Mouse (Mus musculus) CD8-positive naive resting alpha-beta T cell, adult 2 months (primary cell): ENCODE data around the gene Klhl3.
A peak's percentile ranks its signal among the peaks of the same experiment; 100 is the strongest.

Source experiments
- DNase-seq, 2 experiments: peaks; one replicate each; pipeline ENCODE4 v3.0.0; 2022; ENCODE audit warnings: low read depth in 2 of 2, low spot score in 2 of 2

Gene Klhl3

DNA sequence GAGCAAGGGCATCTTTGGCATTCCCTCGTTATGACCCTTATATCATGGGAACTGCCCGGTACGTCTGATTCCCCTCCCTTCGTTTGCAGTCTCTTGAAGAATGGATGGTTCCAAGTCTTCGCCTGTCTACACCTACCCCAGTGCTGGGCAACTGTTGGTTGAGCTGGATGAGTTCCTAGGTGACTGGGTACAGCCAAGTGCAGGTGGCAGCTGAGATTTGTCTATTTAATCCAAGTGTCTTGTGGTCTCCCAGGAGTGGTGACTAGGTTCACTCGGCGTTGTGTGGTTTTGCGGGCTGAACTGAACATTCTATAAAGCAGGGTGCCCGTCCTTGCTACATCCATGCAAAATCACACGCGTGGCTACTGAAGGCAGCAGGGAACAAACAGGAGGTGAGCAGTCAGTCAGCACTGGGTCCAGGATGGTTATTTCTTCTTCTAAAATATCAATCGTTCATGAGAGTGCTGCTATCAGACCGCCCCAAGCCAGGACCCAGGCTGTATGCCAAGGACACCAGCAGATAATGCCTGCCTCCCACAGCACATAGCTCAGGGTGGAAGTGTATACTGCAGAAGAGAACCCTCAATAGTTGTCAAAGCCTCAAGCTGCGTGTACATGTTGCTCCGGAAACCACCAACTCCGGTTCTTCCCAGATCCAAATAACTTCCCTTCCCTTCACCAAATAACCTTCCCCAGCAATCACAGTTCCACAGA is 87.5 kb downstream of the Klhl3 start:
- DNase-seq: no peak

DNA sequence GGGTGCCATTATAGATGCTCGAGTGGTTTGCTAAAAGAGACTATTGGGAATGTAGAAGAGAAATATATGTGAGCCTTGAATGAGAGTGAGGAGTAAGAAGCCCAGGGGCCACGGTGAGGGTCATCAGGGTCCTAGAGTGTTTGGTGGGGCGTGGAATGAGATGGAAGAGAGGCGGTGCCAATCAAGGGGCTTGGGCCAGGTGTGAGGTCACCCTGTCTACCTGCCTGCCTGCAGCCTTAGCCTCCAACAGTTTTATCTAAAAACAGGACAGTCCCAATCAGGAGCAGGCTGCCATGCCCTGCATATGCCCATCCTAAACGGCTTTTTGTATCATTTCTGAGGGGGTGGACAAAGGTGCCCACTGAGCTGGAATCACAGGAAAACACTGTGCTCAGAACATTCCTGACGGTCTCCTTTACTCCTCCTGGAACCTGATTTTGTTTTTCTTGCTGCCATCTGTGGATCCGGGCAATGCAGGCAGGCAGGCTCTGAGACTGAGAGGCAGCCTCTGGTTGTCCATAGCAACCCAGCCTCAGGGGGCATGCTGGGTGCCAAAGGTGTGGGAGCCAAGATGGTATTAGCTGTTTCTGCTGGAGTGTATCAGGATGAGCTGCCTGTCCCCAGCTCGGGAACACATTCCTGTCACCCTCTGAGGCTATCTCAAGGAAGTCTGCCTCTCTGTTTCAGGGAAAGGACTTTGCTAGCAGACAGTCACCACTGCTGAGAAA is 89.5 kb downstream of the Klhl3 start:
- no peak for DNase-seq

DNA sequence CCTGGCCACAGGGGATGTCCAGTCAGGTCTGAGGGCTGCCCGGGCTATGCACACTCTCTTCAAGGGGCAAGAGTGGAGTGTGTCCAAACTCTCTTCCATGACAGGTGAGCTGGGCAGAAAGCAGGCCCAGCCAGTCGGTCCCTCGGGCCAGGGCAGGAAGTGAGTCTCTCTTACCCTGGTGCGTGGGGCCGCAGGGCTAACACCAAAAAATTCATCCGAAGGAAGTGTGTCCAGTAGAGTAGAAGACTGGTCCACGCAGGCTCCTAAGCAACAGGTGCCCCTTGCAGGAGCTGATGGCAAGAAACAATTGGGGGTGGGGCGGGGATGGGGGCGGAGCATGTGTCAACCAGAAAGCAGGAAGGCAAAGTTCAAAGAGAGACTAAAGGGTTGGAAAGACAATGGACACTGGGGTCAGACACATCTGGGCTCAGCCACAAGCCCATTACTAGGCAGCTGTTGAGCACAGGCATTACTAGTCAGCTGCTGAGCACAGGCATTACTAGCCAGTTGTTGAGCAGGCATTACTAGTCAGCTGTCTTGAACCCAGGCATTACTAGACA is 90.3 kb downstream of the Klhl3 start:
- DNase-seq: no peak

DNA sequence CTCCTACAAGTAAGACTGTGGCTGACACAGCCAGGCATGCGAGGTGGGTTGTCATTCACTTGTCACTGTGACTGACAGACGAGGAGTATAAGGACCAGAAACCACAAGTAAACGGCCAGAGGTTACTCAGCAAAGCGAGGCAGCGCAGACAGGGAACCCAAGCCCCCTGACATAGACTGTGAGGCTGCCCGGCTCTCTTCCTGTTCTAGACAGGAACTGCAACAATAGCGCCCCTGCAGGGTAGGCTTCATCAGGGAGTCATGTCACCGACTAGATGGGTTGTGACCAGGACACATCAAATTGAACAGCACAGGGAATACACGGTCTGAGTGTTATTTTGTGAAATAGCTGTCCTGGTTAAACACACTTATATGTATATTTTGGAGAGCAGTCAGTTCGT is 93.0 kb downstream of the Klhl3 start:
- DNase-seq: peak; percentile 2 to 8

DNA sequence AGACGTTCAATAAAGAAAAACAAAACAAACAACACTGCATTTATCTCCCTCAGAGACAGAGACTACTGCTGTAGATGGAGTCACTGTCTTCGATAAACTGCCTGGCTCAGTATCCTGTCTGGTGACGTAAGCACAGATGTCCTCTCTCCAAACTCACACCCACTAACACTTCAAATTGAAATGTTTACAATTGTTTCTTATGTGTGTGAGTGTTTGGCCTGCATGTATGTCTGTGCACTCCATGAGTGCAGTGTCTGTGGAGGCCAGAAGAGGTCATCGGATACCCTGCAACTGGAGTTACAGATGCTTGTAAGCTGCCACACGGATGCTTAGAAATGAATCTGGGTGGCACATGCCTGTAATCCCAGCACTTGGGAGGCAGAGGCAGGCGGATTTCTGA is 96.1 kb downstream of the Klhl3 start:
- DNase-seq: no peak

DNA sequence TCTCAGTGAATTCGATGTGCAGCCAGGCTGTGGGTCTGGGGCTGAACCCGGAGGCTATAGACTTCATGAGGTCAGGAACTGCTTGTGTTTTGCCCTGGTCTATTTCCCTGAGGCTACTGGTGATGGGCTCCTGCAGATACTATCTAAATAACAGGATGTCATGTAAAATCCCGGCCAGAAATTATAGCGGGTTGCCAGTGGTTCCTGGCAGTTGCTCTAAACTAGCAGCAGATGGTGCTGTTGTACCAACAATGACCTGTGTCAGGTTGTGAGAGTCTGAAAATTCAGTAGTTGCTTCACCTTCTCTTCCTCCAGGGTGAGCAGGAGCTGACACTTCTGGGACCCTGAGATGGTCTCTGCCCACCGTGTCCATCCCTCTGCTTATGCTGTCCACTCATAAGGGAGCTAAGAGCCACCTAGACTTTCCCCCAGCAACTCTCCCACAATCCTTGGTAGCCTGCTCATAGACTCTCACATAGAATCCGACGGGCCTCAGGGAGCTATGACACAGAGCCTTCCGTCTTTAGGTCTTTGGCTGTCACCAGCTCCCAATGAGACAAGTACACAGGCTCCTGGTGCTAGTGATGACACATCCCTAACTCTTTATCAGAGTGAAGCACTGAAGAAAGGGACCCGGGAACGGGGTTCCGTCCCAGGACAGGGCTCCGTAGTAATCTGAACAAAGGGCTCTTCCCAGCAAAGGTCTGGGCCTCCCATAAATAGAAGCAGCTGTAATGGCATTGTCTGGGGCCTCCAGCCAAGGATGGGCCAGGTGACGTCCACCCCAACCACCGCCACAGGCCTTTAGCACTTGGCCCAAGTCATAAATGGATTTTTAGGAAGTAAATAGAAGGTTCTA is 101.1 kb downstream of the Klhl3 start:
- peak; percentile 27 to 52 for DNase-seq

DNA sequence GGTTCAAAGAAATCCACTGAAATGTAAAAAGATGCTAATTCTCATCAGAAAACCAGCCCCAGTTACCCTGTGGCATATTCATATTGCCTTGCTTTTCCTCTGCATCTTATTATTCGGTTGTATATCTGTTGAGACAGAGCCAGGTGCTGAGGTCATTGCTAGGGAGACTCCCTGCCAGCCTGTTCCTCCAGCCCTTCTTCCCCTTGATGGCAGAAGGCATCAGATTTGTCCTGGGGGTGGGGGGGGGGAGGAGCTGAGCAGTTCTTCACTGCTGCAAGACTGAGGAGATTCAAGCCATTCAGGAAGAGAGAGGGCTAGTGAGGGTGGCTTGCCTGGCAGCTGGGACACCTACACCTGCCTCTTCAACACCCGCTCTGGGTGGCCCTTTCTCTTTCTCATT is 101.9 kb downstream of the Klhl3 start:
- DNase-seq: no peak

DNA sequence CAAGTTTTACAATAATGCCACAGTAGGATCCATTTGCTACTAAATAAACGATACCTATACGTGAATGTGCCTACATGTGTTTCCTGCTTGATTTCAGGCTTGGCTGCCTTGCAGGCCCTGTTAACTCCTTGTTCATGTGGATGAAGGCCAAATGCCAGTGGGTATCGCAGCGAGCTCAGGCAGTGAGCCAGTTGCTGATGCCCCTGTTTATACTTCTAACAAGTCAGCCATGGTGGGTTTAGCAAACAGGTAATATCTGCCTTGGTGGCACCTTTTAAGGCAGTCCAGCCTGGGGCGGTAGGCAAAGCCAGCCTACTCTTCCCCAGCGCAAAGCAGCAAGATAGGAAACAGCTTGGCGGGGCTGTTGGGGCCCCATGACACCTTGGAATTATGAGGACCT is 103.0 kb downstream of the Klhl3 start:
- no peak for DNase-seq

DNA sequence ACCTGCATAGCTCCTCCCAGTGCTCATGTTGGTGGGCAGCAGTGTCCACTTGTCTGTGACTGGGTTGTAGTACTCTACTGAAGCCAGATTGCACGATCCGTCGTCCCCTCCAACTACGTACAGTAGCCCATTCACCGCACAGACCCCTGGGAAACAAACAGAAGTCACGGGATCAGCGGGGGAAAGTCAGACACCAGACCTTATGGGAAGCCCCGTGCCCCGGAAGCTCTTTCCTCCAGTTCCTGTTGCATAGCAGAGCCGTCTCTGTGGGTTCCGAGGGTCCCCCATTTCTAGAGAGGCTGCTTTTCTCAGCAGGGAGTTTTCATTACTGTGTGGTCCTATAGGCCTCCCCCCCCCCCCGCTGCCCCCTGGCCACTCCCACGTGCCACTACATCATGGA is 104.1 kb downstream of the Klhl3 start:
- no peak for DNase-seq

DNA sequence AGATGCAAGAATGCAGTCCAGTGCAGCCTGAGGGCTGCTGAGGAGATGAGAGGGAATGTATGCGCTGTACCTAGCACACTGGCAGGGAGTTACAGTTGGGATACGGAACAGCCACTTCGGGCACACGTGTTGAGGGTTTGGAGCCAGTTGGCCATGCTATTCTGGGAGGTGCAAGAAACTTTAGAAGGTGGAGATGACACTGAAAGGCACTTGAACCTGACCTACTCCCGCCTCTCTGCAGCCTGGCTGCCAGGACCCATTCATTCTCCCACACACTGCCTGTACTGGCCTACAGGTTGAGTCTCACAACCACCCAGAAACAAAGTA is 105.4 kb downstream of the Klhl3 start:
- DNase-seq: no peak

DNA sequence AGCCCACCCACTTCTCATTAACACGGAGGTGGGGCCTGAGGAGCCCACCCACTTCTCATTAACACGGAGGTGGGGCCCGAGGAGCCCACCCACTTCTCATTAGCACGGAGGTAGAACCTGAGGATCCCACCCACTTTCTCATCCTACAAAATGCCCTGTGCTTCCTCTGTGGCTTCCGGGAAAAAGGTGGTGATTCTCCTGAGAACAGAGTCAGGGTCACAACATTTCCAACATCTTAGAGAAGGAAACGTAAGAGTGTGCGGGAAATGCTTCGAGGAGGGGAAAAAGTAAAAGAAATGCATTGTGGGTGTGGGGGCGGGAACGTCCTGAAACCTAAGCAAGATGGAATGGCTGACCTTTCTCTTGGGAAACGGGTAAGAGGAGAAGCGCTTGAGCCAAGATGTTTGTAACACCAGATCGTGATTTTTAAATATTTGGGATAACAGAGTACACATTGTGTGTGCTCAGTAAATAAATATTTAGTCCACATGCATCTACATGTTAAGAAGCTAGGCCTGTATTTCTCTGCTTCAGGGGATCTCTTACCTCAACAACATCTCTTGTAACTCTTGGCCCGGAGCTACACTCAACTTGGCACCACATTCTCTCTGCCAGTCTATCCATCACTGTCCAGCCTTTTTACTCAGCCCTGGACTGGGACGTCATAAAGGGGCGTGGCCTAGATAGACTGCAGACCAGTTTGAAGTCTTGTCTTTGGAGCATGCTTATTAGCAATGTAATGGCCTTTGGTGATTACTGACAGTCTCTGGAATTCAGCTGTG is 105.9 kb downstream of the Klhl3 start:
- DNase-seq: no peak

DNA sequence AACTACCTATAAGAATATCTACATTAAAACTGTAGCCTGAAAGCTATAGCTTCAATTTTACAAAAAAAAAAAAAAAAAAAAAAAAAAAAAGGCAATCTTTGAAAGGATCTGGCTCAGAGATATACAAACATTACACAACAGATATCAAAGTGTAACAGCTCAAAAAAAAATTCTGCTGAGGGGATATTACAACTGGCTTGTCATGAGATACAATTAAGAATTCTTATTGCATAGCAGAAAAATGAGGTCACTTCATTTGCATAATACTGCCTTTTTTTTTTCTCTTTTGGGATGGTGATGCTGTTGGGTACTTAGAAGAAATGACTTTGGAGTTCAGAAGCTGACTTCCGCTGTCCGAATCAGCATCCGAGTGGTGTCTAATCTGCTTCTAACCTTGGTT is 111.6 kb downstream of the Klhl3 start:
- DNase-seq: no peak

DNA sequence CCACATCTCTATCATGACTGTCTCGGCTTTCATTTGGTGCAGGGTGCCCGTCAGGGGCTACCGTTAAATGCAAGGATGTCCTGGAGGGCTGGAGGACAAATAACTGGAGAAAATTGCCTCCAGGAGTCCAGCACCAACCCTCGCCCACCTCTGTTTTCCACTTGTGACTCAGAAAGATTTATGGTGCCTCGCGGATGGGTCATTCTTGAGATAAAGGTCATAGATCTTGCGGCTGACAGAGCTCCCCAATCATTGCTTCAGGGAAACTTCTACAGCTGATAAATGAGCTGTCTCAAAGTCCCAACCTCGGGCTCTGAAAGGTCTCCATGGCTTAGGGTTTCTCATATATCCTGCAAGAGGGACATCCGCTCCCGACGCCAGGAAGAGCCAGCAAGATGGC is 116.9 kb downstream of the Klhl3 start:
- no peak for DNase-seq

DNA sequence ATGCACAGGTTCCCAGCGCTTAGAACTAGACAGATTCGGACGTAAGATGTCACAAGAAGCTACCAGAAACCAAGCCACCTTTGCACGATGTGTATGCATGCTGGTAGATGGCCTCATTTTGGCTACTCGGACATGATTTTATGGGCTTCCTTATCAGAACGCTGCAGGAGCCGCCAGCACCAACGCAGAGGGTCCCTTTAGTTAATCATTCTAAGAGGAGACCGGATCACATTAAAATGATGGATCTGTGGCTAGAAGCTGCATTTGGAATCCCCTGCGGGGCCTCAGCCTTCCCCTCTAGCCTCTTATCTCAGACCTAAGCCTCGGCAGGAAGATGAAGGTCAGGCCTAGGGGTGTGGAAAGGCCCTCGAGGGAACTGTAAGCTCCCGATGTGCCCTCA is 117.5 kb downstream of the Klhl3 start:
- DNase-seq: no peak

DNA sequence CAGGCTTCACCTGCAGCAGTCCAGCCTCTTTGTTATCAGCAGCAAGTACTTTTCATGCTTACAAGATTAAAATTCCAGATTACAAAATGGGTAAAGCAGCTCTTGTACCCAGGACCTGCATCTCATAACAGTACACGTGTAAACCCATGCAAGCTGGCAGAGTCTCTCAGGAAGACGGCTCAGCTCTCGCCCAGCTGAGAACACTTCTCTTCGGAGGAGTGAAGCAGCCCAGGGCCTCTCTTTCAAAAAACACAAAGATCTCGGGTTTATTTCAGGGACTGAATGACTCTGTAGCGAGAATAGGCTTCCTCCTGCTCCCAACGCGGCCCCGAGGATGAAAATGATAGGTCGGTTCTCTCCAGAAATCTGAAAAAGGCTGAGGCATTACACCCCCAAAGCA is 128.8 kb downstream of the Klhl3 start:
- no peak for DNase-seq

DNA sequence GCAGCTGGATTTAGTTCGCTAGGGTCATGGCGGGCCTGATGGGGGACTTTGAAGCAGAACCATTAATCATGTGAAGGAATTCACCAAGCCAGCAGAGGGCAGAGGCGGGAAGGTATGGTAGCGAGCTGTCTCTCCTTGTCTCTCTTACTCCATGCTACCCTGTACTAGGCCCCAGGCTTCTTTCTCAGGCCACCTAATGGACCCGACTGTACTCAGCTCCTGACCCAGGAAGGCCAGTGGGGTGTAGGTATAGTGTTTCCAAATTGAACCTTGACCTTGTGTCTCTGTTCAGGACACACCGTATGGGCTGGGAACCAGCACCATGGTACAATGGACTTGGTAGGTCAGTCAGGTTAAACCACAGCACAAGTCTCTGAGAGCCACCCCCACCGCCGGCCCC is 129.2 kb downstream of the Klhl3 start:
- no peak for DNase-seq

DNA sequence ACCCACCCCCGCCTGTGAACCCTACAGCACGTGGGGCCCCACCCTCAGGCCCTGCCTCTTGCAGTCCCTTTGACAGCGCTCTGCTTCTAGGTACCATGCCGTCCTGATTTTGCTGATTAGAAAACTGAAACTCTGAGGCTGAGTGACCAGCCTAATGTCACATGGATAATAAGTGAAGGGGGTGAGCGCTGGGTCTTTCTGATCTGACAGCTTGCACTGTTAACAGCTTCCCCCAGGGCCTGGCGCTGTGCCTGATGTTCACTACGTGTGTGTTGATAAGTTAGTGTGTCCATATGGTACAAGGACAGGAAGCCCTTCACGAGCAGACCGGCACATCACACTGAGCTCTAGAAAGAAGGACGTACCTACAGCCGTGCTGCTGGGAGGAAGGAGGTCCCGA is 130.1 kb downstream of the Klhl3 start:
- no peak for DNase-seq

DNA sequence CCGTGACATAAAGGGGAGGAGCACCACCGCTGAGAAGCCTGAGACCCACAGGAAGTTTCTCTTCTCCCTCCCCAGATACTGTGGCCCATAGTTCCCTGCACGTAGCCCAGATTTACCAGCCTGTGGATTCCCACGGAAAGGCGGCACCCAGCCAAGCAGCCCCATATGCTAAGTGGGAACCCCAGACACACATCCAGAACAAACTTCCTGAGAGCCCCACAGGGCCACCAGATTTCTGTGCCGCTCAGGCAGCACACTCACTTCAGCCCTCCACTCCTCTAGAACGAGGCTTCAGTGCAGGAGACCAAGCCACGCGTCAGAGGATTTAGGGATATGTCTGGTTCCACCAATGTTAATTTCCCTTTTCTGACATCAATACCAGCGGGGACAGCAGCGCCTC is 130.5 kb downstream of the Klhl3 start:
- DNase-seq: no peak

DNA sequence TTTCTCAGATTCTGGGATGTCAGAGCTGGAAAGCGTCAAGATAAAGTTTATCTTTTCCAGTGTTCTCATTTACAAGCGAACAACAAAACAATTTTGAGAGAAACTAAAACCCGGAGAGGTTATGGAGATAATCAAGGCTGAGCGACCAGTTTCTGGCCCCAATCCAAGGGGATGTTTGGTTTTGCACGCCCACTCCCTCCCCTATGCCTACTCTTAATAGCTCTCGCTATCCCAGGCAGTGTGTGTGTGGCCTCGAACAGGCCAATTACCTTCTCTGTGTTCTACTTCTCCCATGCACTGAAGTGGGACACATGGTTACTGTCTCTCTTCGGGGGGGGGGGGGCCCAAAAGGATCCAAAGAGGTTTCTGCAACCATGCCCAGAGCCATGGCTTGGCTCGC is 132.7 kb downstream of the Klhl3 start:
- no peak for DNase-seq

DNA sequence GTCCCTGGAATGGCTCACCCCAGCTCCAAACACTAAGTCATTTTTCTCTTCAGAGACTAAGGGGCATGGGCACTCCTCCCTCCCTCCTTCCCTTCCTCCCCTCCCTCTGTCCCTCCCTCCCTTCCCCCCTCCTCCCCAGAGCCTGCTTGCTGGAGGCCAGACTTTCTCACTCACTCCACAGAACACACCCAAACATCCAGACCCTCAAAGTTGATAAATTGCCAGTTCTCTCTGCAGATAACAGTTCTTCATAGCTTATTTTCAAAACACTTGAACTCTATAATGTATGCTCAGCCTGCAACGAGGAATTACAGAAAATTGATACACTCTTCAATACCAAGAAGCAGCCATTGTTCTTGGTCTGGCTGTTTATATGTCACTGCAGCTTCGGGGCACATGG is 133.3 kb downstream of the Klhl3 start:
- DNase-seq: no peak

DNA sequence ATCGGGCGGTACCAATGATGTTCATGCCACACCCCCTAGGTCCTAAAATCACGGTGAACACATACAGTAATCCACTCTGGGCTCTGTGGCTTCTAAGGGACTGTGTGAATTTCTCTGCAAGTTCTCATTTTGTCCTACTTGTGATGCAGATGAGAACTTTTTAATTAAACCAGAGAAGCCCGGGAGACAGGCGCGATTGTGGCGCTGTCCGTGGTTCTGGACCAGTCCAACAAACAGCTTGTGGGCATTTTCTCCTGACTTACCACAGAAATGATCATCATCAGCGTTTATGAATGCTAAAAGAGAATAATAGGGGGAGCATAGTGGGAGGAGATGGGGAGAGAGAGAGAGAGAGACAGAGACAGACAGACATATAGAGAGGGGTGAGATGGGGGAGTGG is 134.5 kb downstream of the Klhl3 start:
- no peak for DNase-seq
